Mouse (Mus musculus) megakaryocyte progenitor cell, adult 5-6 weeks (primary cell): ENCODE measurements around the gene Atf6b. TPM values are rescaled to one million over a fixed set of nuclear protein-coding genes. Genes with fewer than 3 reads are reported as not detected.

Experiments used
- ATAC-seq: replicated peaks from 2 replicates; pipeline ENCODE4 v1.8.0; 2016; ENCODE audit warnings: mild to moderate bottlenecking, moderate TSS enrichment, inconsistent platforms; ENCODE audit not compliant: poor library complexity
- total RNA-seq, 2 experiments: library from RNA; stranded (forward) in 1 of 2; stranded (reverse) in 1 of 2; fragments of 157-497, 149-512 nt in 1 of 2; fragments of 200-1000 nt in 1 of 2; gene quantifications; 2 replicates each; pipeline versions ENCODE4 v1.2.3 to v1.2.4; 2015 to 2017

The Atf6b gene
- total RNA-seq, 2 experiments from 2014 or later = 25.5 to 30.2 TPM

DNA sequence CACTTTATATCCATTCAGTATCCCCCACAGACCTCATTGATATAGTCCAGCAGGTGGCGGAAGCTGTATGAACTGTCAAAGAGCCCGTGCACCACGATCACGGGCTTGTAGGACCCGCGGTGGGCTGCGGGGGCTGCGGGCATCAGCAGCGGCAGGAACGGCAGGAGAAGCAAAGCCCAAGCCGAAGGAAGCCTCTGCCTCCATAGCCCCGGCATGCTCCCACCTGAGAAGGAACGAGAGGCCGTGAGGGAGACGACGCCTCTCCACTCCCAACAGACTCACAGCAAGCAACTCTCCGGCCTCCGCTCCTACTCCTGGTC lies 20.2 kb upstream of the Atf6b start:
- peak; percentile 47 for ATAC-seq

DNA sequence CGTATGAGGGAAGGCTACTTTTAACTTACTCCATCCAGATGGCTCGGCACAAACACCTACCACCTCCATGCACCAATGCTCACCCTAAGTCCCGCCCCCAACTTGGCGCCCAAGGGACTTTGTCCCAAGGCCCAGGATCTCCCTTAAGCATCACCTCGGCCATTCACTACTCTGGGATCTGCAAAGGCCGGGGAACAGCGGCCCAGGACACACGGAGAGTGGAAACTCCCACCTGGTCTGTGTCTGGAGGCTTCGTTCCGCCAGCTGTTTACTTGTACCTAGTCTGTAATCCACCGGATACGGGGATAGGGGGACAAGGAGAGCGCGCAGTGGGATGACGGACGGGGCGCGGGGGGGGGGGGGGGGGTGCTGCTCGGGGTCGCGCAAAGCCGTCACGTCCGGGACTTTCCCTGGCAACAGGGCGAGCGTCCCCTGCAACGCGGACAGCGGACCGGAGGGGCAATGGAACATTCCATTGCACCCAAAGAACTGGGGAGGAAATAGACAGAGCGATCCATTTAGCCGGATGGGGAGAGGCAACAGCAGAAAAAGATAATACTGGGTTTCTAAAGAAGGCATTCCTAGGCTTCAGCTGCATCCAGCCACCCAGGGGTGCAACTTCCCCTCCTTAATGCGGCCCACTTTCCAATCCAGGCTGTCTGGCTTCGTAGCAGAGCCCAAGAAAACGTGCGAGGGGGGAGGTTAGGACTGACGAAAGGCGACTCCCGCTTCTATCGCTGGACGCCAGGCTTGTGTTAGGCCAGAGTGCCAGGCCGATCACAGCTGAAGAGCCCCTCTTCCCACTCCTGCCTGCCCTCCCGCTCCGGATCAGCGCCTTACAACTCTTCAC lies 19.6 kb upstream of the Atf6b start:
- peak; percentile 72 for ATAC-seq

DNA sequence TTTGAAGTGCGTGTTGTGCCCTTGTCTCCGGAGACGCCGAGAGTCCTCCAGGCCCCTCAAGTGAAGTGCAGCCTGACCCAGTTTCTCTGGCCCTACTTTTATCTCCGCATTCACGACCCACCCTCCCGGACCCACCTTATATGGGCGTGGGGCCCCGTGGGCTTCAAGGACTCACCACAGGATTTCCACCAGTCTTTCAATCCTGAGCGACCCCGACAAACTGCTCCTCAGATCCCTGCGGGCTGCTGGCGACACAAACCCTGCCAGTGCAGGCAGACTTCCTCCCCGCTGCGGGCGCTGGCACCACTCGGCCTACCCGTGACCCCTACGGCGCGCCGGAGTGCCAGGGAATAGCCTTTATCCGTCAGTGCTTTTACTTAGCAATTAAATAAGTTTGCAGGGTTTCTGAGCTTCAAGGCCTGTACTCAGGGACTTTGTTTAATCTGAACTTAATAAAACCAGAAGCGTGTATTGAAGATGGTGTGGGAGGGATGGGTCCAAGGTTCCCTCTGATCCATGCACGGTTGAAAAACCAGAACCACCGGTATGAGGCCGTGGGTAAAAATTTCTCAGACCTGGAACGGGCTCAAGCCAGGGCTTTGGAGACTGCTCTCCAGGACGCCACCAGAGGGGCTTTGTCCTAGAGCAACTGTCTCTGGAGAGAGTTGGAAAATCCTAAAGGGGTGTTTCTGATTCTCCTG lies 18.9 kb upstream of the Atf6b start, which contains the start of gene Ppt2:
Ppt2 (minus strand) TSS at position 568 of the 701 bp plus-strand sequence.
- no peak for ATAC-seq

DNA sequence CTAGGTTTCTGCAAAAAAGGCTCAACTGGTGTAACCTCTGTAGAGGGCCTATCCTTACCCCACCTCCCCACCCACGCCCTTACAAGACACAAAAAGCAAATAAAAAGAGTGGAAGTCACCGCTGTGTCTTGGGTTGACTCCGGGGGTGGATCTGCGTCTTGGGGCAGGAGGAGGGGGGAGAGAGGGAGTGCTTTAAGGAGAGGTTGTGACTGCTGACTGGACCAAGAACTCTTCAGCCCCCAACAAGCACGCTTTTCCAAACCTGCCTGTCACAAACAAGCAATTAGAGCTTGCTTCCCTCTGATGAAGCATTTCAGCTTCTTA lies 18.3 kb upstream of the Atf6b start:
- ATAC-seq = no peak

GRCm38 (mm10) chr17:34629221-34629751 lies 17.7 kb upstream of the Atf6b start, which contains the start of gene Prrt1:
Gene Prrt1 (plus strand): TSS chr17:34629533.
- no peak for ATAC-seq

GRCm38 (mm10) chr17:34629796-34630603 lies 16.9 kb upstream of the Atf6b start:
- no peak for ATAC-seq

- no peak for ATAC-seq
Observed at GRCm38 (mm10) chr17:34630761-34631301, 16.1 kb upstream of the Atf6b start.

DNA sequence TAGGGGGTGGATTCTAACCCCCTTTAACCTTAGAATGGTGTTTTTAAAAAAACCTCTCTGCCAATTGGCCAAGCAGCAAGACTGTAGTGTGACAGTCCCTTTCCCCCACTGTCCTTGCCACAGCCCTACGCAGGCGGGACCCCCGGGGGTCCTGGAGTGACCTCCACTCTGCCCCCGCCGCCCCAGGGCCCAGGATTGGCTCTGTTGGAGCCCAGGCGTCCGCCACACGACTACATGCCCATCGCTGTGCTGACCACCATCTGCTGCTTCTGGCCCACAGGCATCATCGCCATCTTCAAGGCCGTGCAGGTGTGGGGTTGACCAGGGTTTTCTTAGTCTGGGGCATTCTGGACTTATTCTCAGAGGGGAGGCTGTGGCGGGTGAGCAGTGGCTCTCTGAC lies 15.3 kb upstream of the Atf6b start:
- ATAC-seq = no peak

DNA sequence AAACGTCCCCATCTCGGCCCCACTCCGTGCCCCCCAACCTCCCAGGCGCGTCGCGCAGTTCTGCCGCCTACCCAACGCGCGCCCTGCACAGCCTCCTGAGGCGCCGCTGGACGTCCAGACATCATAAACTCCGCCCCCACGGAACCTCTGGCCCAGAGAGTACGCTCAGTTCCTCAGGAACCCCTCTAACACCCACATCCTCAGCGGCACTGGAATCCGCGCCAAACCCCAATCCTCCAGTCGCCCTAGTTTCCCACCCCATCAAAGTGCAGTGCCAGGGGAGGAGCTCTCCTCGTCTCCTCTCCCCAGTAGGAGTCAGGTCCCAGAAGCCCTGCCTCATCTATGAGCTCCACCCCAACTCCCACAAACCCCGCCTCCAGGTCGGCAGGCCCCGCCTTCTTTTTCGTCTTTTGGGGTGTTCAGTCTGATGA lies 14.7 kb upstream of the Atf6b start:
- peak; percentile 83 for ATAC-seq

DNA sequence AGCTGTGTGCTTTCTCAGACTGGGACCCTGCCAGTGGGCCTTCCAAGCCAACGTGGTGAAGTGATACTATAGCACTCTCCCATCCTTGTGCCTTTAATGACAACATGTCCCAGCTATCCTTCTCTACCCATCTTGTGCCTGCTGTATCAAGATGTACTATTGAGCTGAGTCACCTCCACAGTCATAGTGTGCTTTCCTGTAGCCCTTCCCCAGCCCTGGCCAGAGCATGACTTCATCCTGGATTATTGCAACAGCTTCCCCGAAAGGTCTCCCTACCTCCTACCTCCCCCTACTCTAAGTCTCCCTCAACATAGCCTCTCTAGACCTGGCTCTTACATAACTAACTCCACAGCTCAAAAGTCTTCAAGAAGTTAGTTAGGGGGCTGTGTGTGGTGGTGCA lies 11.3 kb upstream of the Atf6b start:
- ATAC-seq = no peak

GRCm38 (mm10) chr17:34637459-34637858 lies 9.5 kb upstream of the Atf6b start:
- no peak for ATAC-seq

DNA sequence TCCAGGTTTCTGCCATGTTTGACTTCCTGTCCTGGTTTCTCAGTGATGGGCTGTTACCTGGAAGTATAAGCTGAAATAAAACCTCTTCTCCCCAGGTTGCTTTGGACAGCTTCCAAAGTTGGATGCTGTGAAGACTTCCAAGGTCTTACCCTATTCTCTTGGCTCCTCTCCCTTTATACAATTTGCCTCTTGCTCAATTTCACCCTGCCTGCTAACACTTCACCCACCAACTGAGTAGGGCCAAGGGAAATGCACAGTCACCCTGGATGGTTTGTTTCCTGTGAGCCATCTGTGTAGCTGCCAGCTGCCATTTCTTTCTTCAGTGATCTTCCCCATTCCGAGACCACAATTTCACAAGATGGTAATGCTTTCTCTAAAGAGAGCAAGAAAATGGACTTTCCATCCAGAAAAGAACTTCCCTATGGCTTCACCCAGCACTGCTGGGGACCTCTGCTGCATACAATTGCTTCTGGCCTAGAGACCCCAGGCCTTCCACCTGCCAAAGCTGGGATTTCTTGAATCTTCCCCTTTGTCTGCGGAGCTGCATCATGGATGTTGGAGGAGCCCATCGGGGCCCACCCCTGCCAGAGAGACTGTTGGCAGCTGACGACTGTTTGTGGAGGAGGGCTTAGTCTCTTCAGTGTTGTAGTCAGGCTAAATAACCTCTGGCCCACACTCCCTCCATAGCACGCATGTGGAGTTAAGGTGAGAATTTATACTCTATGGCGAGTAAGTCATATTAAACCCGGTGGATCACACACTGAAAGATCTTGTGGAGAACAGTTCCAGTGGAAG lies 7.3 kb upstream of the Atf6b start:
- ATAC-seq = peak; percentile 79

GRCm38 (mm10) chr17:34640778-34641601 lies 6.0 kb upstream of the Atf6b start:
- ATAC-seq = peak; percentile 26; the same call in 1 of the 2 replicates

DNA sequence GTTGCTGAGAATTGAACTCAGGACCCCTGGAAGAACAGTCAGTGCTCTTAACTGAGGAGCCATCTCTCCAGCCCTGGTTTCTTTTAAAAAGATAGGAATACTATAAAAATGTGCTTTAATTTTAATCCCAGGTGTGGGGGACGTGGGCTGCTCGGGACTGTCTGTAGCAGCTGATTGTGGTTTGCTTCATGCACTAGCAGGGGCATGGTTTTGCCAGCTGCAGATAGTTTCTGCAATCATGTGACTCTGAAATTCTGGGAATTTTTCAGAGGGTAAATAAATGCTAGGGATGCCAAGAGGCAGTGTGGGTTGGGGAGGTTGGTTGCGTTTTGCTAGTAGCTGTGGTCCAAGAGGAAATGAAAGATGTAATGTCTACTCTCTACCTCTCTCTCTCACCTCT lies 5.0 kb upstream of the Atf6b start:
- no peak for ATAC-seq

- no peak for ATAC-seq
Observed at GRCm38 (mm10) chr17:34643379-34643778, 3.6 kb upstream of the Atf6b start.

DNA sequence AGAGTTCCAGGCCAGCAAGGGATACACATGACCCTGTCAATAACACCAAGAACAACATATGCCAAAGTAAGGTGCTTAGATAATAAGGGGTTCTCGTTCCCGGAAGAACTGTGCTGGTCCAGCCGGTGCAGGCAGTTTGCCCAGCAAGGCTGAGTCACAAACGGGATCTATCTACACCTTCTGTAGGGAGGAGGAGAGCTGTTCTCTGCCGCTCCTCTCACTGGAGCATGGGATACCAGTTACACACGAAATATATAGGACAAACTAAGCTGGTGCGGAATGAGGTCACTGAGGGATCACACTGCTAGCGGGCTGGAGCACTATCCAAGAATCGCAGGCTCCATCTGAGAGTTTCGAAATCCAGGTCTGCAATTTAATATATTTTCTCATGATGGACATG lies 3.0 kb upstream of the Atf6b start:
- ATAC-seq = no peak

- ATAC-seq = peak; percentile 82
Observed at GRCm38 (mm10) chr17:34644608-34645007, 2.3 kb upstream of the Atf6b start, which contains the start of gene Fkbpl. Gene Fkbpl (plus strand): TSS chr17:34644764.

GRCm38 (mm10) chr17:34645256-34645829 lies 1.6 kb upstream of the Atf6b start:
- ATAC-seq = no peak
